Mouse (Mus musculus) liver, embryonic 16.5 days (tissue): ENCODE data around the gene Unkl. TPM values are rescaled to one million over a fixed set of nuclear protein-coding genes. Genes with fewer than 3 reads are reported as not detected.

ENCODE experiments used
- ATAC-seq: fragments of 200-750 bp; cut with Nextera tagmentation; 2 replicates; pipeline ENCODE4 v1.8.0; 2017; ENCODE audit warnings: low read depth, mild to moderate bottlenecking, moderate number of reproducible peaks, moderate library complexity
- H3K27ac ChIP-seq: fragments of 300-500 bp; sonication (generic); 2 replicates; pipeline ENCODE4 v1.5.1; 2014; ENCODE audit warnings: mild to moderate bottlenecking, low read length
- H3K27me3 ChIP-seq: fragments of 300-500 bp; sonication (generic); 2 replicates; pipeline ENCODE4 v1.6.1; 2014; ENCODE audit warnings: low read depth, low read length, mixed read lengths; ENCODE audit not compliant: control insufficient read depth, insufficient read depth
- H3K36me3 ChIP-seq: fragments of 300-500 bp; sonication (generic); 2 replicates; pipeline ENCODE4 v1.6.1; 2014; ENCODE audit warnings: mild to moderate bottlenecking; ENCODE audit not compliant: control insufficient read depth, insufficient read depth
- H3K4me1 ChIP-seq: fragments of 300-500 bp; sonication (generic); 2 replicates; pipeline ENCODE4 v1.6.1; 2014; ENCODE audit warnings: low read depth, low read length, mixed read lengths; ENCODE audit not compliant: control insufficient read depth
- H3K4me2 ChIP-seq: fragments of 300-500 bp; sonication (generic); 2 replicates; pipeline ENCODE4 v1.6.1; 2014; ENCODE audit warnings: low read depth, low read length, mixed read lengths
- H3K4me3 ChIP-seq: fragments of 300-500 bp; sonication (generic); 2 replicates; pipeline ENCODE4 v1.5.1; 2014; ENCODE audit warnings: low read depth, mild to moderate bottlenecking, low read length
- H3K9ac ChIP-seq: fragments of 300-500 bp; sonication (generic); 2 replicates; pipeline ENCODE4 v1.6.1; 2014; ENCODE audit warnings: low read depth, low read length
- H3K9me3 ChIP-seq: fragments of 300-500 bp; sonication (generic); replicated peaks from 2 replicates; pipeline ENCODE4 v1.6.1; 2016; ENCODE audit warnings: low read length; ENCODE audit not compliant: control insufficient read depth
- WGBS: fragments of 180-500 bp; shearing (Covaris S2); extraction: QIAGEN DNeasy Blood & Tissue Kit; methylation state at CpG from one replicate; pipeline ENCODE4 v1.1.7; 2014; ENCODE audit not compliant: insufficient replicate concordance; 5-methylcytosine and 5-hydroxymethylcytosine counted together
- polyA plus RNA-seq: library from polyadenylated mRNA; unstranded; fragments of >200 nt; fragmentation: Nextera tagmentation; extraction: Ambion mirVana; gene quantifications from 2 replicates; pipeline ENCODE4 v1.2.1, GENCODE M21; 2015

Gene Unkl
- polyA plus RNA-seq, 1 experiment from 2014 or later, result 6.8 TPM

DNA sequence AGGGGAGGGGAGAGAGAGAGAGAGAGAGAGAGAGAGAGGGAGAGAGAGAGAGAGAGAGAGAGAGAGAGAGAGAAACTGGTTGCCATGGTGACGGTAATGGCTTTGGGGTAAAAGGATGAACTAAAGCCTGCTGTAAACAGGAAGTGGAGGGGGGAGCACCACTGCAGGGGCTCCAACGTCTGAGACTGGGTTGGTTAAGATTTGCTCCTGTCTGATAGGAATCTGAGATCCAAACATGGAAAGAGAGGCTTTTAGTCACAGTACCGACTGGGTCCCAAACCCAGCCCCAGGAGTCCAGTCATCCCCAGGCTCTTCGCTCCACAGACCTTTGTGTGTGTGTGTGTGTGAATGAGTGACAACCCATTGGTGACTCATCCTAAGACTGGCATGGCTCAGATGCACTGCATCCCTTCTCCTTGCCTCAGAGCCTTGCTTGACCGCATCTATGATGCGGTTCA lies 69.6 kb downstream of the Unkl start:
- ATAC-seq, result no peak
- H3K4me3 ChIP-seq, result no peak overlapping the region
- peaks cover 36% of the 10 kb centered on the region for H3K27me3 ChIP-seq
- 50% methylated on average over 6 of the region's 6 CpGs for WGBS
- no peak overlapping the region for H3K27ac ChIP-seq
- no peaks in the 10 kb centered on the region for H3K9me3 ChIP-seq
- peaks cover 10% of the 10 kb centered on the region for H3K36me3 ChIP-seq
- peaks cover 7% of the 10 kb centered on the region for H3K4me1 ChIP-seq
- no peak overlapping the region for H3K9ac ChIP-seq
- H3K4me2 ChIP-seq, result no peak overlapping the region

DNA sequence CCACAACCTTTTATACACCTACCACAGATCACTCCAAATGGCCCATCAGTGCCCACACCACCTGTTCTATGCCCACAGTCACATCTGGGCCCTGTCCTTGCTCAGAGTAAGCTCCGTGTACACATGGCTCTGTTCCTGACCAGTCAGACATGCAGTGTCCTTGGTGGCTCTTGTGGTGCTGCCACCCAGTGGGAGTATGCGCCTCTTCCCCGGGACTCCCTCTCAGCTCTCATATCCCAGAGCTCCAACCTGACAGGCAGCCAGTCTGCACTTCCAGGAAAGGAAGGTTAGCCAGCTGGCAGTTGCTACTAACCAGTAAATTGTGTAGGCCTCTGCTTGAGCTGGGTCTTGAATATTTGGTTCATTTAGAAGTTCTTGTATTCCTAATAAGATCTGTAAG lies 76.3 kb downstream of the Unkl start:
- Histone ChIP-seq H3K27ac (no peak overlapping the region), H3K4me2 (no peak overlapping the region), H3K4me3 (no peak overlapping the region), H3K4me1 (no peaks in the 10 kb centered on the region), H3K27me3 (no peaks in the 10 kb centered on the region), H3K36me3 (peaks cover 60% of the 10 kb centered on the region), H3K9ac (no peak overlapping the region), H3K9me3 (no peaks in the 10 kb centered on the region)
- 0 out of 2 replicates have a peak, but pooled peaks have one; percentile 31 for ATAC-seq
- WGBS, result 72% methylated on average over 3 of the region's 3 CpGs

DNA sequence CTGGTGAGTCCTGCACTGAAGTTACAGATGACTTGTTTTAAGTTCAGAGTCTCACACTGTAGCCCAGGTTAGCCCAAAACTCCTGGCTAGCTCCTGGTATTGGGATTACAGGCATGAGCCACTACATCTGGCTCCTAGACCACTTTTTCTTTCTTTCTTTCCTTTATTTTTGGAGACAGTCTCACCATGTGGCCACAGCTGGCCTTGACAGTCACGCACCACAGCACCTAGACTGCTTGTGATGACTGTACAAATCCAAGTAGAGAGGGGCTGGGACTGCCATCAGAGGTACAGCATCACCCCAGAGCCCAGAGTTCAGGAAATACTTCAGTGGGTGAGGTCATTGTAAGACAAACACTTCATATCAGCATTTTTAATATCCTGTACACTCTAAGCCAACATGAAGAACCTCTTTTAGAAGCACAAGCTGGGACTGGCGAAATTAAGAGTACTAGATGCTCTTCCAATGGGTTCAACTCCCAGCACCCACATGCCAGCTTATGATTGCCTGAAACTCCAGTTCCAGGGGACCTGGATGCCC lies 82.7 kb downstream of the Unkl start:
- ATAC-seq, result no peak
- Histone ChIP-seq H3K4me3 (no peak overlapping the region), H3K4me1 (peaks cover 35% of the 10 kb centered on the region), H3K9me3 (no peaks in the 10 kb centered on the region), H3K4me2 (peak overlapping the region; percentile 70), H3K27ac (no peak overlapping the region), H3K9ac (no peak overlapping the region; the same call in 1 of the 2 replicates), H3K27me3 (no peaks in the 10 kb centered on the region), H3K36me3 (peaks cover 30% of the 10 kb centered on the region)
- WGBS, result 65% methylated on average over 2 of the region's 2 CpGs

DNA sequence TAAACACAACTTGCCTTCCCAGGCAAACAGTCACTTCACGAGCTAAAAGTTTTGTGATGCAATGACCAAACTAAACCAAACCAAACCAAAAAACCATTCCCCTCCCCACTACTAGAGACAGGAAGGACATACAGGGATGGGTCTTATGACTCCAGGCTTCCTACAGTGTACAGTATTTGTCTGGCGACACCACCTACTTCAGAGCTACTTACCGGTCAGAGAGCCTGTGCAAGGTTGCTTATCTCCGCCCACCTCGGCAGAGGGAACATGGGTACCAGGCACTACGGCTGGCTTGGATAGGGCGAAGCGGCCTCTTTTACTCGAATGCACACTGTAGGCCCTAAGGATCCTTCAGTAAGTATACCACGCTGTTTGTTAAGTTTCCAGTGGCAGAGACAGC lies 84.1 kb downstream of the Unkl start:
- H3K9me3 ChIP-seq, result no peaks in the 10 kb centered on the region
- peak overlapping the region; percentile 70 for H3K4me2 ChIP-seq
- H3K27ac ChIP-seq, result peak overlapping the region; percentile 97
- peak; percentile 19 for ATAC-seq
- H3K9ac ChIP-seq, result peak overlapping the region; percentile 99
- peak overlapping the region; percentile 97 for H3K4me3 ChIP-seq
- under 1% methylated on average over 10 of the region's 10 CpGs for WGBS
- H3K27me3 ChIP-seq, result no peaks in the 10 kb centered on the region
- H3K4me1 ChIP-seq, result peaks cover 35% of the 10 kb centered on the region
- H3K36me3 ChIP-seq, result peaks cover 16% of the 10 kb centered on the region

DNA sequence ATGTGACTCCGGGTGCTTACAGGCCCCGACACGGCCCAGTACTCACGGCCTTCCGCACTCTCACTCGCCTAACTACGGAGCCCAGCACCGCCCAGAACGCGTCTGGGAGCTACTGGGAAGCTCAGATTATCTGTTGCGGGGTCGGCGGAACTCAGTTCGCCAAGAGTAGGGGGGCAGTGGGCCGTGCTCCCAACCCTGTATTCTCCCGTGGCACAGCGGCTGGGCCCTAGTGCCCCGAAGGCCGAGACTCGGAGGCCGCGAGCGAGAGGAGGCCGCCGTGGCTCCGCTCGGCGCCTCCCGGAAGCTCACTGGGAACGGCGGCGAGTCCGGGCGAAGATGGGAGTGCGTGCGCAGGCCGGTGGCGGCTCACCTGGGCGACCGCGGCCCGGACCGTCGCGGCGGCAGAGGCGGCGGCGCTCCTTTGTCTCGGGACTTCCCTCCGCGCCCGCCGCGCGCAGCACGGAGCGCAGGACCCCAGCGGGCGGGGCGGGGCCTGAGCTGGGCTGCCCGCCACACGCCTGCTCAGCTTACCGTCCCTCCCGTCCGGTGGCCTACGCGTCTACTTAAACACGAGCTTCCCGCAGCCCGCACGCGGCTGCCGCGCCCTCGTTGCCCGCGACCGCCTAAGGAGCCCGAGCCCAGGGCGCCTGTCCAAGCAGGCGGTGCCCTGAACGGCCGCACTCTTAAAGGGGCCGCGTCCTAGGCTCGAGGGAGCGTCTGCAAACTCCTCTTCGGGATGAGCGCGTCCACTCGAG lies 84.9 kb downstream of the Unkl start:
- peak overlapping the region; percentile 99 for H3K9ac ChIP-seq
- 0% methylated on average over 88 of the region's 92 CpGs for WGBS

DNA sequence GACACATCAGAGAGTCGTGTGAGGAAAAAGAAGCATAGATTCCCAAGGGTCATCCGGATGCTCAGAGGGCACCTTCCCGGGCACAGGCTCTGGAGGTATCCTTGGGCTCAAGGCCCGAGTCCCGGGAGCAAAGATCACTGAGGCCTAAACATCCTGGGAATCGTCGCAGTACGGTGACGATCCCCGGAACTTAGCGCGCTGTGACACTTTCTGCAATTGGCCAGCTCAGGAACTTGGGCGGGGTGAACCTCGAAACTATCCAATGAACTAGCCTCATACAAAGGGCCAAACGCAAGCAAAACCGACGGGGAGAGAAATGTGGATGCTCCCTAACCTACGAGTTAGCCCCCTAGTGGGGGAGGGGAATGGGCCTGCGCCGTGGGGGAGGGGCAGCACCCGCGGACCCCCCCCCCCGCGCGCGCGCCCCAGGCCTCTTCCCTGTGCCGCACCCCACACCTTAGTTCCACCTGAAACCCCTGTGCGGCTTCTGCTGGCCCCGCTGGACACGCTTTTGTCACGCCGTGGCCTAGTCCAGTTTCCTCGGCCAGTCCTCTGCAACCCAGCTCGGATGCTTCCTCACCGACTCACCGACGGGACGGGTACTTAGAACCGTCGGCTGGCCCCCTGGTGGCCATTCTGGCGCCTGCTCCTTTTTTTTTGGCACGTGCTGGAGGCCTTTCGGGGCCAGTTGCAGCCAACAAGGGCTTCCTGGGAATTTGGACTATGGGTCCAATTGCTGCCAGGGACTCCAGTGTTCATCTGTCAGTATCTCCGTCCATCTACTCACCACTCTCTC lies 85.7 kb downstream of the Unkl start:
- WGBS, result 1% methylated on average over 41 of the region's 45 CpGs
- H3K9me3 ChIP-seq, result no peaks in the 10 kb centered on the region
- H3K4me1 ChIP-seq, result peaks cover 35% of the 10 kb centered on the region
- peak overlapping the region; percentile 97 for H3K27ac ChIP-seq
- H3K4me3 ChIP-seq, result peak overlapping the region; percentile 97
- peak overlapping the region; percentile 70 for H3K4me2 ChIP-seq
- peaks cover under 1% of the 10 kb centered on the region; the same call in 1 of the 2 replicates for H3K36me3 ChIP-seq
- peak overlapping the region; percentile 99 for H3K9ac ChIP-seq
- H3K27me3 ChIP-seq, result no peaks in the 10 kb centered on the region
- ATAC-seq, result peak; percentile 80

More for the DNA sequence above, 84.9 kb downstream of the Unkl start:
- peaks cover 35% of the 10 kb centered on the region for H3K4me1 ChIP-seq
- H3K4me3 ChIP-seq, result peak overlapping the region; percentile 97
- peak overlapping the region; percentile 70 for H3K4me2 ChIP-seq
- H3K27me3 ChIP-seq, result no peaks in the 10 kb centered on the region
- peak; percentile 85 for ATAC-seq
- H3K36me3 ChIP-seq, result peaks cover 8% of the 10 kb centered on the region
- no peaks in the 10 kb centered on the region for H3K9me3 ChIP-seq
- peak overlapping the region; percentile 97 for H3K27ac ChIP-seq

DNA sequence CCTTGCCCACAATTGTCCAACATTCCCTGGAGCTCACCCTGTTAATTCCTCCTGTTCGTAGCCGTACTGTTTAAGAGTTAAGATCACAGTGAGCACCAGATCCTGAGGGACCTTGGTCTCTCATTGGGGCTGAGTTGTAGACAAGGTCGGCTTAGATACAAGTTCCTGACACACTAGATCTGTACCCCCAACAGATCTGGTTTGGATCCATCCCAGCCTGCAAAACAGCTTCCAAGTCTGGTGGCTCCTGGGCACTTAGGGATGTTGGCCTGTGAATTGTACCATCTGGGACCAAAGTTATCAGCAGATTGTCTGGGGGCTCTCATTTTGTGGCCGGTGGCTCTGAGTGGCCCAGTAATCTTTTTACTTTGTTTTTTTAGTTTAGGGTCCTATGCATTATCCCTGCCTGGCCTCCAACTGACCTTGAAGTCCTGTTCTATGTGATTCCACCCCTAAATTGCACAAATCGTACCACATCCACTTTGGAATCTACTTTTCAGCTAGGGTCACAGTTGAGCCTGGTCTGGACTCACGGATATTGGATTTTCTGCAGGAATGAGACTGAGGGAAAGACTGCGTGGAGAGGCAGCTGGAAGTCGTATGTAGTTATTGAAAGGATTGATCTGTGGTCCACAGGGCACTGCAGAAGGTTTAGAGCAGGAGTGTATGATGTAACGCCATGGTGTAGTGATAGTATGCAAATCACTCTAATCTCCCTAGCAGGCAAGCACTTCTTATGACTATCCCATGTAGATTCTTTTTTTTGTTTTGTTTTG lies 86.6 kb downstream of the Unkl start, which contains the start of gene Ube2i:
Ube2i (minus strand) TSS at position 52 of the 776 bp plus-strand sequence.
- Histone ChIP-seq H3K27ac (peak within 1 kb of the TSS; percentile 97), H3K4me2 (peak within 1 kb of the TSS; percentile 70), H3K4me1 (peaks cover 35% of the 10 kb centered on the region), H3K9me3 (no peaks in the 10 kb centered on the region), H3K27me3 (no peaks in the 10 kb centered on the region), H3K36me3 (no peaks in the 10 kb centered on the region), H3K4me3 (peak within 1 kb of the TSS; percentile 97), H3K9ac (peak within 1 kb of the TSS; percentile 99)
- 67% methylated on average over 9 of the region's 9 CpGs for WGBS
- no peak for ATAC-seq

DNA sequence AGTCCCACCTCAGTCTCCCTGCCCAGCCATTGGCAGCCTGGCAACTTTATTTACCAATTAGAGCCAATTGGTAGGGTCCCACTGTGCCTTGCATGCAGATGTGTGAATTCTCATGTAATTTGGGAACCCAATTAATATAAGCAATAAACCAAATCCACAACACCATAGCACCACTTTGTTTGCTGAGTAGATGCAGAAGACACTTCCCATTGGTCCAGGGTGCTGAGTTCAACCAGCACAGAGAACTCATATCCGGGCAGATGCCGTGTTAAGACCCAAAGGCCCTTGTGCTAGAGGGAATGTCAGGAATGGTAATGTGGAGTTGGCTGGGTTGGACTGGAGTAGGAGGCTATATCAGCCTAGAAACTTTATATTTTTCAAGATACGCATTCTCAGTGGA lies 87.6 kb downstream of the Unkl start:
- H3K9me3 ChIP-seq, result no peaks in the 10 kb centered on the region
- peaks cover 24% of the 10 kb centered on the region for H3K4me1 ChIP-seq
- H3K36me3 ChIP-seq, result no peaks in the 10 kb centered on the region
- H3K4me2 ChIP-seq, result no peak overlapping the region
- 82% methylated on average over 3 of the region's 3 CpGs for WGBS
- H3K27me3 ChIP-seq, result no peaks in the 10 kb centered on the region
- no peak overlapping the region for H3K9ac ChIP-seq
- no peak overlapping the region for H3K4me3 ChIP-seq
- no peak overlapping the region for H3K27ac ChIP-seq
- no peak for ATAC-seq
